Mouse (Mus musculus) limb, embryonic 12.5 days (tissue): ENCODE measurements around the gene Scel. TPM values are rescaled to one million over a fixed set of nuclear protein-coding genes. Genes with fewer than 3 reads are reported as not detected.
A peak's percentile ranks its signal among the peaks of the same experiment; 100 is the strongest.

ENCODE experiments used
- ATAC-seq: fragments of 200-750 bp; cut with Nextera tagmentation; 2 replicates; pipeline ENCODE4 v1.8.0; 2017; ENCODE audit warnings: low read depth, moderate TSS enrichment; ENCODE audit not compliant: insufficient number of reproducible peaks, insufficient read depth, low FRiP score, low TSS enrichment
- H3K27ac ChIP-seq: fragments of 300-500 bp; sonication (generic); 2 replicates; pipeline ENCODE4 v1.5.1; 2016; ENCODE audit warnings: mild to moderate bottlenecking, moderate library complexity
- H3K27me3 ChIP-seq: fragments of 300-500 bp; sonication (generic); 2 replicates; pipeline ENCODE4 v1.6.1; 2016; ENCODE audit warnings: mild to moderate bottlenecking, moderate library complexity
- H3K36me3 ChIP-seq: fragments of 300-500 bp; sonication (generic); 2 replicates; pipeline ENCODE4 v1.6.1; 2016; ENCODE audit warnings: mild to moderate bottlenecking, moderate library complexity
- H3K4me1 ChIP-seq: fragments of 300-500 bp; sonication (generic); replicated peaks from 2 replicates; pipeline ENCODE4 v1.6.1; 2016
- H3K4me2 ChIP-seq: fragments of 300-500 bp; sonication (generic); 2 replicates; pipeline ENCODE4 v1.6.1; 2016; ENCODE audit warnings: mild to moderate bottlenecking, moderate library complexity
- H3K4me3 ChIP-seq: fragments of 300-500 bp; sonication (generic); replicated peaks from 2 replicates; pipeline ENCODE4 v1.5.1; 2016; ENCODE audit warnings: mild to moderate bottlenecking
- H3K9ac ChIP-seq: fragments of 300-500 bp; sonication (generic); replicated peaks from 2 replicates; pipeline ENCODE4 v1.6.1; 2016; ENCODE audit warnings: mild to moderate bottlenecking, moderate library complexity
- H3K9me3 ChIP-seq: fragments of 300-500 bp; sonication (generic); 2 replicates; pipeline ENCODE4 v1.6.1; 2016; ENCODE audit warnings: mild to moderate bottlenecking, moderate library complexity
- WGBS: fragments of 180-500 bp; shearing (Covaris S2); methylation state at CpG from one replicate; pipeline ENCODE4 v1.1.7; 2016; 5-methylcytosine and 5-hydroxymethylcytosine counted together
- polyA plus RNA-seq: library from polyadenylated mRNA; unstranded; fragments of >200 nt; fragmentation: Nextera tagmentation; extraction: Ambion mirVana; gene quantifications from 2 replicates; pipeline ENCODE4 v1.2.1, GENCODE M21; 2016

Gene Scel
- polyA plus RNA-seq, 1 experiment from 2014 or later, result 0.11 TPM

- no peak overlapping the region for H3K9ac ChIP-seq
- H3K4me1 ChIP-seq, result no peaks in the 10 kb centered on the region
- H3K4me2 ChIP-seq, result no peak overlapping the region
- no peaks in the 10 kb centered on the region for H3K9me3 ChIP-seq
- H3K4me3 ChIP-seq, result no peak overlapping the region
- H3K36me3 ChIP-seq, result no peaks in the 10 kb centered on the region
- no peak overlapping the region for H3K27ac ChIP-seq
- 87% methylated on average over 7 of the region's 7 CpGs for WGBS
- ATAC-seq, result no peak
- H3K27me3 ChIP-seq, result no peaks in the 10 kb centered on the region
Measured at GRCm38 (mm10) chr14:103629639-103630364, 116.7 kb downstream of the Scel start.

- Histone ChIP-seq H3K4me3 (no peak overlapping the region), H3K9ac (no peak overlapping the region), H3K27me3 (no peaks in the 10 kb centered on the region), H3K4me2 (no peak overlapping the region), H3K36me3 (no peaks in the 10 kb centered on the region), H3K27ac (no peak overlapping the region), H3K4me1 (no peaks in the 10 kb centered on the region), H3K9me3 (no peaks in the 10 kb centered on the region)
- ATAC-seq, result no peak
- 81% methylated on average over 8 of the region's 8 CpGs for WGBS
Measured at GRCm38 (mm10) chr14:103630545-103630944, 117.4 kb downstream of the Scel start.

DNA sequence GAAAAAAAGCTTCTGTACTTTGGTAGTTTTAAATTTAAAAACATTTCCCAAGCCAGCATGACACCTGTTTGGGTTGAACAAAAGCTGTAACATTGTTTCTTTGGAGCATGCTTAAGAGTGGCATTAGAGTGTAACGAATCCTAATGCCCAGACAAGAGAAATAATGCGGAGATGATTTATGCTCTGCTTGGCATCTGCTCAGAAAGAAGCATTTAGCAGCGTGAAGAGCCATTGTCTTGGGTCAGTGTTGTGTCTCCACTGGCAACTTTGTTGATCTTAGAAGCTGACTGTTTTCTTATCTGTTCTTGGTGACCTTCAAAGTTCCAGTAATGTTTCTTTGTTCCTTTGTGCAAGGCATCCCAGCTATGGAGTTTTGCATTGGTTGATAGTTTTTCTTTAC lies 130.8 kb downstream of the Scel start:
- 74% methylated on average over 3 of the region's 3 CpGs for WGBS
- no peak overlapping the region for H3K4me3 ChIP-seq
- H3K36me3 ChIP-seq, result no peaks in the 10 kb centered on the region
- H3K27me3 ChIP-seq, result peaks cover 5% of the 10 kb centered on the region; the same call in 1 of the 2 replicates
- no peak overlapping the region for H3K4me2 ChIP-seq
- H3K27ac ChIP-seq, result no peak overlapping the region
- no peak for ATAC-seq
- no peak overlapping the region for H3K9ac ChIP-seq
- no peaks in the 10 kb centered on the region for H3K4me1 ChIP-seq
- no peaks in the 10 kb centered on the region for H3K9me3 ChIP-seq

GRCm38 (mm10) chr14:103647981-103648380 lies 134.8 kb downstream of the Scel start:
- no peak for ATAC-seq
- 74% methylated on average over 2 of the region's 2 CpGs for WGBS
- peaks cover 14% of the 10 kb centered on the region for H3K4me1 ChIP-seq

DNA sequence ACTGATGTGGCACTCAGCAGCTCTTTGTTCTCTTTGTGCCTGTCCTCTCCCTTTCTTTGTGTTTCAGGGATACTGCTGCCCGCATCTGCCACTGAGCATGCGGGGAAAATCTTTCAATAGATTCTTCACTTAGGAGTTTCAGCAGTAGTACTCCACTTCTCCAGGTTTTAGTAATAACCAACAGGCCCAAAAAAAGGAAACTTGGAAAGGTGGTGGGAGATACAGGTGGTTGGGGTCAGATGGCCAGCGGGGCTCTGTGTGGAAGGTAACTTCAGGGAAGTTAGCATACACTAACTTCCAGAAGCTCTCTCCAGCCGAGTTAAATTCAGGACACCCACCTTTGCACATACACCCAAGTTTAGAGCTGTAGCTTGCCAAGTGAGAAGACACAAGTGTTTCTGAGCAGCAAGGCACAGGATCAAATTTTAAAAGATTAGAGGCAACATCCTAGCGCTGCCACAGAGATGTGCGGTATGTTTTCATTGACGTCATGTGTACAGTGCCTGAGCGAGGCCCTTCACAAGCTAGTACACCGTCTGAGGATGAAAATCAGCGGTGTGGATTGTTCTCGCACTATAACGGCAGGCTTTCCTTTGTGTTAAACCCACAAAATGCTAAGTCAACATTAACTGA lies 135.6 kb downstream of the Scel start:
- Histone ChIP-seq H3K27ac (no peak overlapping the region), H3K9me3 (no peaks in the 10 kb centered on the region), H3K36me3 (no peaks in the 10 kb centered on the region), H3K27me3 (peaks cover 35% of the 10 kb centered on the region), H3K9ac (no peak overlapping the region), H3K4me1 (peaks cover 14% of the 10 kb centered on the region), H3K4me3 (no peak overlapping the region), H3K4me2 (no peak overlapping the region)
- 46% methylated on average over 12 of the region's 12 CpGs for WGBS
- ATAC-seq, result no peak

More at GRCm38 (mm10) chr14:103647981-103648380, 134.8 kb downstream of the Scel start:
- no peak overlapping the region for H3K27ac ChIP-seq
- H3K9me3 ChIP-seq, result no peaks in the 10 kb centered on the region
- H3K4me2 ChIP-seq, result no peak overlapping the region
- H3K36me3 ChIP-seq, result no peaks in the 10 kb centered on the region
- no peak overlapping the region for H3K4me3 ChIP-seq
- peaks cover 35% of the 10 kb centered on the region for H3K27me3 ChIP-seq
- H3K9ac ChIP-seq, result no peak overlapping the region

GRCm38 (mm10) chr14:103649302-103649701 lies 136.2 kb downstream of the Scel start:
- H3K4me3 ChIP-seq, result no peak overlapping the region
- WGBS, result 51% methylated on average over 4 of the region's 4 CpGs
- peak overlapping the region; percentile 99; the same call in 1 of the 2 replicates for H3K4me2 ChIP-seq
- no peaks in the 10 kb centered on the region for H3K36me3 ChIP-seq
- ATAC-seq, result no peak
- H3K4me1 ChIP-seq, result peaks cover 14% of the 10 kb centered on the region
- no peaks in the 10 kb centered on the region for H3K9me3 ChIP-seq
- no peak overlapping the region for H3K9ac ChIP-seq
- H3K27me3 ChIP-seq, result peaks cover 35% of the 10 kb centered on the region
- H3K27ac ChIP-seq, result no peak overlapping the region

- under 1% methylated on average over 32 of the region's 32 CpGs for WGBS
- Histone ChIP-seq H3K9ac (peak within 1 kb of the TSS; percentile 69), H3K36me3 (no peaks in the 10 kb centered on the region), H3K27me3 (peaks cover 35% of the 10 kb centered on the region), H3K4me1 (peaks cover 14% of the 10 kb centered on the region), H3K9me3 (no peaks in the 10 kb centered on the region), H3K27ac (peak within 1 kb of the TSS; percentile 66), H3K4me3 (peak within 1 kb of the TSS; percentile 77), H3K4me2 (peak within 1 kb of the TSS; percentile 99)
- peak; percentile 97 for ATAC-seq
Measured at GRCm38 (mm10) chr14:103649896-103650334, 136.8 kb downstream of the Scel start, which contains the start of gene Slain1. Slain1 (plus strand) TSS chr14:103650228.

- ATAC-seq, result peak; percentile 63
- Histone ChIP-seq H3K9me3 (no peaks in the 10 kb centered on the region), H3K27me3 (peaks cover 35% of the 10 kb centered on the region), H3K36me3 (no peaks in the 10 kb centered on the region), H3K27ac (peak overlapping the region; percentile 66), H3K4me1 (peaks cover 14% of the 10 kb centered on the region), H3K4me2 (peak overlapping the region; percentile 99), H3K9ac (peak overlapping the region; percentile 69), H3K4me3 (peak overlapping the region; percentile 77)
- under 1% methylated on average over 61 of the region's 67 CpGs for WGBS
Measured at GRCm38 (mm10) chr14:103650413-103651101, 137.4 kb downstream of the Scel start.

DNA sequence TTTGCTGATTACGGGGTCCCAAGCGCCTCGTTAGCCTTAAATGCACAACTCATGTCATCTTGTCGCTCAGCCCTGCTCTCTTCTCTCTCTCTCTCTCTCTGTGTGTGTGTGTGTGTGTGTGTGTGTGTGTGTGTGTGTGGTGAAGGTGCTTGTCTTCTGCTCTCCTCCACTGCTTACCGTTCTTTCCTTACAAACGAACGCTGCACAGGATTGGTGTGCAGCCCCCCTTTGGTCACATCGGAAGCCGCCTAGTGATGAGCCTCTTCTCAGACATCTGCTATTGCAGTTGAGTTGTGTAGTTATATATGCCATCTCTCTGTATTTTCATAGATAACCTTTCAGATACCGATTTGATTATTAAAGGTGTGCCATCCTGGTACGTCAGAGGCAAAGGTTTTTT lies 138.0 kb downstream of the Scel start:
- WGBS, result 5% methylated on average over 10 of the region's 11 CpGs
- Histone ChIP-seq H3K36me3 (no peaks in the 10 kb centered on the region), H3K4me1 (peaks cover 14% of the 10 kb centered on the region), H3K27ac (no peak overlapping the region), H3K4me2 (peak overlapping the region; percentile 99), H3K9ac (peak overlapping the region; percentile 69; the same call in 1 of the 2 replicates), H3K27me3 (peaks cover 35% of the 10 kb centered on the region), H3K9me3 (no peaks in the 10 kb centered on the region), H3K4me3 (peak overlapping the region; percentile 77)
- no peak for ATAC-seq

DNA sequence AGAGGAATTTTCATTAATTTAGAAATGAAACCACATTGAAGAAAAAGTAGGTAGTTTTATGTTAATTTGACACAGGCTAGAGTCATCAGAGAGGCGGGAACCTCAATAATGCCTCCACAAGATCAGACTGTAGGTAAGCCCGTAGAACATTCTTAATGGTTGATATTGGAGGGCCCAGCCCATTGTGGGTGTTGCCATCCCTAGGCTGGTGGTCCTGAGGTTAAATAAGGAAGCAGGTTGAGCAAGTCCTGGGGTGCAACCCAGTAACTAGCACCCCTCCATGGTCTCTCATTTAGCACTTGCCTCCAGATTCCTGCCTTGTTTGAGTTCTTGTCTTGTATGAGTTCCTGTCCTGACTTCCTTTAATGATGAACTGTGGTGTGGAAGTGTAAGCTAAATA lies 138.4 kb downstream of the Scel start:
- no peak overlapping the region for H3K9ac ChIP-seq
- ATAC-seq, result no peak
- H3K4me3 ChIP-seq, result no peak overlapping the region
- H3K9me3 ChIP-seq, result no peaks in the 10 kb centered on the region
- H3K4me2 ChIP-seq, result peak overlapping the region; percentile 99
- 57% methylated on average over 2 of the region's 2 CpGs for WGBS
- H3K27me3 ChIP-seq, result peaks cover 35% of the 10 kb centered on the region
- H3K27ac ChIP-seq, result no peak overlapping the region
- peaks cover 14% of the 10 kb centered on the region for H3K4me1 ChIP-seq
- H3K36me3 ChIP-seq, result no peaks in the 10 kb centered on the region

DNA sequence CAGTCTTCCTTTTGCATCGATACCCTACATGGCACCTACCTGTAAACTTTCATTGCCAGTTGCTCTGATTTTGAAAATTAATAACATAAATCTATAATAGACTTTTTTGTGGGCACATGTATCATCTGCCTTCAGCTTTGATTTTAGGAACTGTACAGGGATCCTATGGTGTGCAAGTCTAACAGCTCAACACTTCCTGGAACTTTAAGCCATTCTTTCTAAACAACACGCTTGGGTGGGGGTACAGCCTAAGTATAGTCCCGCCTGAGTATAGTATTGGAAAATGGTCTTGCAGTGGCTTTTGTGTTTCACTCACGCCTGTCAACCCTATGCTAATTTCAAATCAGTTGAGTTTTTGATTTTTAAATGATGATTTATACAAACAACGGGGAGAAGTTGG lies 139.4 kb downstream of the Scel start:
- Histone ChIP-seq H3K36me3 (no peaks in the 10 kb centered on the region), H3K9me3 (no peaks in the 10 kb centered on the region), H3K27ac (no peak overlapping the region), H3K4me2 (no peak overlapping the region), H3K27me3 (peaks cover 35% of the 10 kb centered on the region), H3K4me3 (no peak overlapping the region), H3K4me1 (peaks cover 14% of the 10 kb centered on the region), H3K9ac (no peak overlapping the region)
- WGBS, result 89% methylated on average over 5 of the region's 5 CpGs
- no peak for ATAC-seq
